In genomic region chr16:30539433-30539832, GRCm38 (mm10) we compare ENCODE assay signal across 8 mouse cellular contexts. TPM values are rescaled to one million over a fixed set of nuclear protein-coding genes. Genes with fewer than 3 reads are reported as not detected.
DNase-seq lines count a peak whose midpoint lies in the region; ATAC-seq lines count a peak whose summit lies in the region.

No protein-coding gene starts in this region.

- H3K4me3 ChIP-seq in hindbrain, embryonic 10.5 days = no peak overlapping the region
- H3K4me3 ChIP-seq in hindbrain, embryonic 16.5 days (ENCODE audit: low read length) = no peak overlapping the region
- H3K4me3 ChIP-seq in forebrain, embryonic 11.5 days (ENCODE audit: low read depth, low read length) = no peak overlapping the region
- no peak overlapping the region for H3K4me3 ChIP-seq in intestine, embryonic 15.5 days (replicated peaks)

- peaks cover 15% of the 10 kb centered on the region for H3K4me1 ChIP-seq in hindbrain, embryonic 10.5 days (replicated peaks)
- no peaks in the 10 kb centered on the region for H3K4me1 ChIP-seq in hindbrain, embryonic 16.5 days (ENCODE audit: control insufficient read depth, insufficient read depth, low read depth, low read length)
- no peaks in the 10 kb centered on the region; the same call in 1 of the 2 replicates for H3K4me1 ChIP-seq in forebrain, embryonic 11.5 days (replicated peaks; ENCODE audit: control insufficient read depth, insufficient read depth, low read length)
- peaks cover 6% of the 10 kb centered on the region; the same call in 1 of the 2 replicates for H3K4me1 ChIP-seq in intestine, embryonic 15.5 days (replicated peaks)

- DNase-seq in hindbrain, embryonic 10.5 days (ENCODE audit: low spot score) = peak; percentile 60
- DNase-seq in A20 (ENCODE audit: low read depth, low spot score) = peak; percentile 69
- peak; percentile 56 for DNase-seq in WW6 (ENCODE audit: low read depth, low spot score)
- peak; percentile 84 for DNase-seq in forebrain, embryonic 11.5 days (ENCODE audit: low spot score)
- DNase-seq in left cerebral cortex, postnatal 36 days (ENCODE audit: low spot score in 2 of 2) = no peak

- H3K9me3 ChIP-seq in hindbrain, embryonic 10.5 days = no peaks in the 10 kb centered on the region
- H3K9me3 ChIP-seq in hindbrain, embryonic 16.5 days (ENCODE audit: control insufficient read depth, low read length) = no peaks in the 10 kb centered on the region
- no peaks in the 10 kb centered on the region for H3K9me3 ChIP-seq in forebrain, embryonic 11.5 days (ENCODE audit: control insufficient read depth, low read length)
- no peaks in the 10 kb centered on the region for H3K9me3 ChIP-seq in intestine, embryonic 15.5 days

- H3K9ac ChIP-seq in hindbrain, embryonic 16.5 days (ENCODE audit: low read depth, low read length) = no peak overlapping the region
- no peak overlapping the region for H3K9ac ChIP-seq in forebrain, embryonic 11.5 days (ENCODE audit: low read length)
- no peak overlapping the region for H3K9ac ChIP-seq in intestine, embryonic 15.5 days

- H3K27ac ChIP-seq in hindbrain, embryonic 10.5 days = no peak overlapping the region
- H3K27ac ChIP-seq in hindbrain, embryonic 16.5 days (ENCODE audit: low read depth, low read length) = no peak overlapping the region
- no peak overlapping the region for H3K27ac ChIP-seq in forebrain, embryonic 11.5 days (ENCODE audit: low read depth, low read length)
- H3K27ac ChIP-seq in intestine, embryonic 15.5 days = no peak overlapping the region

- ATAC-seq in hindbrain, embryonic 16.5 days = no peak
- 0 out of 2 replicates have a peak, but pooled peaks have one; percentile 21 for ATAC-seq in forebrain, embryonic 11.5 days (replicated peaks; ENCODE audit: low FRiP score)
- peak; percentile 59 for ATAC-seq in intestine, embryonic 15.5 days
- ATAC-seq in monocyte, adult 5-6 weeks (replicated peaks; ENCODE audit: insufficient number of reproducible peaks, low FRiP score, low TSS enrichment, poor library complexity, severe bottlenecking) = 0 out of 2 replicates have a peak, but pooled peaks have one; percentile 56

- 33% methylated on average over 10 of the region's 10 CpGs for WGBS in hindbrain, embryonic 10.5 days
- 24% methylated on average over 10 of the region's 10 CpGs for WGBS in hindbrain, embryonic 16.5 days
- 30% methylated on average over 10 of the region's 10 CpGs for WGBS in forebrain, embryonic 11.5 days
- WGBS in intestine, embryonic 15.5 days = 21% methylated on average over 10 of the region's 10 CpGs

- peaks cover 28% of the 10 kb centered on the region for H3K36me3 ChIP-seq in hindbrain, embryonic 10.5 days
- H3K36me3 ChIP-seq in hindbrain, embryonic 16.5 days (ENCODE audit: control insufficient read depth, insufficient read depth, low read length) = peaks cover 9% of the 10 kb centered on the region
- no peaks in the 10 kb centered on the region for H3K36me3 ChIP-seq in forebrain, embryonic 11.5 days (ENCODE audit: control insufficient read depth, insufficient read depth, low read length)
- H3K36me3 ChIP-seq in intestine, embryonic 15.5 days = no peaks in the 10 kb centered on the region

- intact Hi-C loops in left cerebral cortex, postnatal 36 days (cut with DNase I) = no loop called here

- H3K27me3 ChIP-seq in hindbrain, embryonic 10.5 days (ENCODE audit: insufficient read depth, poor library complexity, severe bottlenecking) = 0 out of 2 replicates have a peak, but pooled peaks cover 4% of the 10 kb centered on the region
- H3K27me3 ChIP-seq in hindbrain, embryonic 16.5 days (replicated peaks; ENCODE audit: control insufficient read depth, insufficient read depth, low read length) = no peaks in the 10 kb centered on the region
- no peaks in the 10 kb centered on the region for H3K27me3 ChIP-seq in forebrain, embryonic 11.5 days (ENCODE audit: control insufficient read depth, insufficient read depth, low read length)
- H3K27me3 ChIP-seq in intestine, embryonic 15.5 days (replicated peaks) = no peaks in the 10 kb centered on the region

- H3K4me2 ChIP-seq in hindbrain, embryonic 16.5 days (ENCODE audit: low read length) = no peak overlapping the region
- H3K4me2 ChIP-seq in forebrain, embryonic 11.5 days (ENCODE audit: low read depth, low read length, severe bottlenecking) = no peak overlapping the region
- no peak overlapping the region for H3K4me2 ChIP-seq in intestine, embryonic 15.5 days (replicated peaks)

RNA-seq across cellular contexts. Expression of gene Tmem44, which starts 11.2 kb away (rescaled TPM):
- polyA plus RNA-seq in hindbrain, embryonic 10.5 days (2016; fragmentation: Nextera tagmentation; extraction: Ambion mirVana) = 22.8 and 39.3 TPM in 2 replicates
- polyA plus RNA-seq in hindbrain, embryonic 16.5 days (2015; fragmentation: Nextera tagmentation; extraction: Ambion mirVana) = 67.5 and 72.3 TPM in 2 replicates
- polyA plus RNA-seq in forebrain, embryonic 11.5 days (2014; fragmentation: Nextera tagmentation; extraction: Ambion mirVana) = 26.3 and 30.4 TPM in 2 replicates
- polyA plus RNA-seq in intestine, embryonic 15.5 days (2015; fragmentation: Nextera tagmentation; extraction: Ambion mirVana) = 9.1 and 10.0 TPM in 2 replicates
- total RNA-seq in monocyte, adult 5-6 weeks (2017) = 0.11 TPM in 1 of 3 replicates, not detected in the others
- 10 to 100 TPM; 68.1 to 71.7 TPM for total RNA-seq in left cerebral cortex, postnatal 36 days (2021)

RNA-seq across cellular contexts. Expression of gene Lsg1, which starts 48.0 kb away (rescaled TPM):
- 74.5 and 78.5 TPM in 2 replicates for polyA plus RNA-seq in hindbrain, embryonic 10.5 days (2016; fragmentation: Nextera tagmentation; extraction: Ambion mirVana)
- polyA plus RNA-seq in hindbrain, embryonic 16.5 days (2015; fragmentation: Nextera tagmentation; extraction: Ambion mirVana) = 43.0 and 44.9 TPM in 2 replicates
- 77.4 and 80.7 TPM in 2 replicates for polyA plus RNA-seq in forebrain, embryonic 11.5 days (2014; fragmentation: Nextera tagmentation; extraction: Ambion mirVana)
- 55.2 and 57.3 TPM in 2 replicates for polyA plus RNA-seq in intestine, embryonic 15.5 days (2015; fragmentation: Nextera tagmentation; extraction: Ambion mirVana)
- 64.6 to 83.4 TPM (median 66.6 TPM) in 3 replicates for total RNA-seq in monocyte, adult 5-6 weeks (2017)
- 10 to 100 TPM; 20.4 to 21.8 TPM for total RNA-seq in left cerebral cortex, postnatal 36 days (2021)

Comparison
In these comparisons a context has a peak if more than half of its experiments do, and no peak if none do; other contexts are left out.
1. DNase-seq: peak in hindbrain, embryonic 10.5 days (single experiment), A20 (single experiment), WW6 (single experiment) and forebrain, embryonic 11.5 days (single experiment); none in left cerebral cortex, postnatal 36 days (0 of 2).